Comparison of ENCODE assay signal across 8 mouse cellular contexts in the genomic region with DNA sequence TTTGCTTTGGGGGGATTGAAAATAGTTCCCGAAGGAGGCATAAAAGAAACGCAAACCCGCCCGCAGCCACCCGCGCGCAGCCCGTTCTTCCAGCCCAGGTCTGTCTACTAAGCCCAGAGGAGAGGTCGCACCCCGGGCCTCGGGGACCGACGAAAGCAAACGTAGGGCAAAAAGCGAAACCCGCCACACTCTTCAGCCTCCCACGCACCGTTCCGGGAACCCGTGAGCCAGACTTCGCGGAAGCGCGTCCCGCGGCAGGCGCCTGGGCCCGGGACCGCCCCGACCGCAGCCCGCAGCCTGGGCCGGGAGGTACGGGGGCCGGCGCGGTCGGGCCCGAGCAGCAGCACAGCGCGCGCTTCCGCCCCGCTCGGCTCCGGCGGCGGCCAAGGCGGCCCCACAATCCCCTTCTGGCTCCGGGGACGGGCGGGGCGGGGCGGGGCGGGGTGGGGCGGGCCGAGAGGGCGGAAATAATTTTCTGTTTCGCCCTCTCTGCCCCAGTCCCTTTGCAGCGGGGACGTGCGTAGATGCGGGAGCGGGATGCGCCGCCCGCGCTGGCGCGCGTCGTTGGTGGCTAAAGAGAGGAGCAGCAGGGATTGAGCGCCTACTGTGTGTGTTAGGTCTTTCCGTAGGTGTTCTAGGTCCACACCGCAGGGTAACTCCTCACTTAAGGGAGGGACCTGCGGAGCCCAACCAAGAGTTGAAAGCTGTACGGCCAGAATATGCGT. TPM values are rescaled to one million over a fixed set of nuclear protein-coding genes. Genes with fewer than 3 reads are reported as not detected.
DNase-seq lines count a peak whose midpoint lies in the region; ATAC-seq and TF ChIP-seq lines count a peak whose summit lies in the region.

No protein-coding gene starts in this region.

- no peaks in the 10 kb centered on the region for H3K36me3 ChIP-seq in embryonic facial prominence, embryonic 12.5 days
- peaks cover 1% of the 10 kb centered on the region for H3K36me3 ChIP-seq in heart, embryonic 10.5 days
- no peaks in the 10 kb centered on the region for H3K36me3 ChIP-seq in liver, adult 2 months (ENCODE audit: control insufficient read depth, insufficient read depth, low read length)
- no peaks in the 10 kb centered on the region for H3K36me3 ChIP-seq in midbrain, postnatal 0 days (ENCODE audit: insufficient read depth, low read length)
- peaks cover 2% of the 10 kb centered on the region; the same call in 1 of the 2 replicates for H3K36me3 ChIP-seq in splenic B cell, adult 2 months (ENCODE audit: control insufficient read depth, insufficient read depth, low read length, poor library complexity, severe bottlenecking)

- H3K9ac ChIP-seq in embryonic facial prominence, embryonic 12.5 days = peak overlapping the region; percentile 78
- H3K9ac ChIP-seq in liver, adult 2 months (ENCODE audit: low read depth, low read length) = peak overlapping the region; percentile 97
- H3K9ac ChIP-seq in midbrain, postnatal 0 days (replicated peaks; ENCODE audit: low read length, poor library complexity, severe bottlenecking) = peak overlapping the region; percentile 64

- peak overlapping the region; percentile 85 for H3K4me3 ChIP-seq in embryonic facial prominence, embryonic 12.5 days
- H3K4me3 ChIP-seq in heart, embryonic 10.5 days = peak overlapping the region; percentile 91
- H3K4me3 ChIP-seq in liver, adult 2 months (ENCODE audit: insufficient read depth, low read depth, low read length) = peak overlapping the region; percentile 85
- peak overlapping the region; percentile 64 for H3K4me3 ChIP-seq in midbrain, postnatal 0 days (ENCODE audit: low read depth, low read length)

- H3K9me3 ChIP-seq in embryonic facial prominence, embryonic 12.5 days = no peaks in the 10 kb centered on the region
- H3K9me3 ChIP-seq in heart, embryonic 10.5 days = no peaks in the 10 kb centered on the region
- no peaks in the 10 kb centered on the region for H3K9me3 ChIP-seq in midbrain, postnatal 0 days (ENCODE audit: low read length)

- under 1% methylated on average over 68 of the region's 78 CpGs for WGBS in embryonic facial prominence, embryonic 12.5 days
- WGBS in heart, embryonic 10.5 days = under 1% methylated on average over 77 of the region's 78 CpGs
- WGBS in liver, adult 2 months = under 1% methylated on average over 76 of the region's 78 CpGs
- WGBS in midbrain, postnatal 0 days = 0% methylated on average over 56 of the region's 78 CpGs

- no peaks in the 10 kb centered on the region for H3K79me2 ChIP-seq in liver, adult 2 months (ENCODE audit: control insufficient read depth, insufficient read depth, low read length)

- H3K4me1 ChIP-seq in embryonic facial prominence, embryonic 12.5 days = peaks cover 39% of the 10 kb centered on the region
- H3K4me1 ChIP-seq in heart, embryonic 10.5 days = peaks cover 70% of the 10 kb centered on the region
- peaks cover 14% of the 10 kb centered on the region for H3K4me1 ChIP-seq in liver, adult 2 months (ENCODE audit: control insufficient read depth, insufficient read depth, low read length)
- peaks cover 7% of the 10 kb centered on the region; the same call in 1 of the 2 replicates for H3K4me1 ChIP-seq in midbrain, postnatal 0 days (ENCODE audit: insufficient read depth, low read length)

- peaks cover 7% of the 10 kb centered on the region for H3K27me3 ChIP-seq in embryonic facial prominence, embryonic 12.5 days
- 0 out of 2 replicates have a peak, but pooled peaks cover 11% of the 10 kb centered on the region for H3K27me3 ChIP-seq in heart, embryonic 10.5 days (ENCODE audit: insufficient read depth, poor library complexity, severe bottlenecking)
- H3K27me3 ChIP-seq in liver, adult 2 months (ENCODE audit: control insufficient read depth, insufficient read depth, low read length) = no peaks in the 10 kb centered on the region
- H3K27me3 ChIP-seq in midbrain, postnatal 0 days (ENCODE audit: insufficient read depth, low read length) = peaks cover 7% of the 10 kb centered on the region; the same call in 1 of the 2 replicates
- no peaks in the 10 kb centered on the region for H3K27me3 ChIP-seq in splenic B cell, adult 2 months (ENCODE audit: control insufficient read depth, insufficient read depth, low read length, poor library complexity, severe bottlenecking)

- peak; percentile 74; the same call in 1 of the 2 replicates for TF ChIP-seq POLR2A in liver, adult 2 months (IDR thresholded peaks at IDR 0.05; ENCODE audit: extremely low read depth, insufficient read depth, low read length)

- peak; percentile 86 for DNase-seq in A20 (ENCODE audit: low read depth, low spot score)
- peak; percentile 89 for DNase-seq in adrenal gland, postnatal 10 days
- DNase-seq in heart, embryonic 10.5 days (ENCODE audit: low spot score) = peak; percentile 91
- DNase-seq in kidney, adult 9 months = peak; percentile 75
- peak; percentile 59 for DNase-seq in liver, adult 2 months (ENCODE audit: extremely low read depth, low read depth, low spot score)
- peak; percentile 75 for DNase-seq in midbrain, postnatal 0 days (ENCODE audit: low spot score)
- DNase-seq in splenic B cell, adult 2 months (ENCODE audit: low read depth, low spot score) = peak; percentile 82

- TF ChIP-seq CTCF in liver, adult 2 months (IDR thresholded peaks at IDR 0.05; ENCODE audit: low read depth, low read length) = no peak
- no peak for TF ChIP-seq CTCF in midbrain, postnatal 0 days (IDR thresholded peaks at IDR 0.05)

- ATAC-seq in embryonic facial prominence, embryonic 12.5 days (ENCODE audit: insufficient number of reproducible peaks, insufficient read depth, low FRiP score, low TSS enrichment) = peak; percentile 85
- peak; percentile 69 for ATAC-seq in midbrain, postnatal 0 days (ENCODE audit: low FRiP score)

- peak overlapping the region; percentile 78 for H3K4me2 ChIP-seq in embryonic facial prominence, embryonic 12.5 days (replicated peaks)
- peak overlapping the region; percentile 83 for H3K4me2 ChIP-seq in midbrain, postnatal 0 days (ENCODE audit: low read depth, low read length, poor library complexity, severe bottlenecking)

- H3K27ac ChIP-seq in embryonic facial prominence, embryonic 12.5 days = peak overlapping the region; percentile 69
- peak overlapping the region; percentile 97 for H3K27ac ChIP-seq in heart, embryonic 10.5 days
- H3K27ac ChIP-seq in liver, adult 2 months (replicated peaks; ENCODE audit: insufficient read depth, low read depth, low read length) = peak overlapping the region; percentile 87
- H3K27ac ChIP-seq in midbrain, postnatal 0 days (ENCODE audit: low read depth, low read length) = peak overlapping the region; percentile 65

RNA-seq across cellular contexts. Expression of a gene that starts 3.1 kb away (rescaled TPM):
- total RNA-seq in adrenal gland, postnatal 10 days (2021) = 10 to 100 TPM; 36.1 to 48.2 TPM
- polyA plus RNA-seq in embryonic facial prominence, embryonic 12.5 days (2016; fragmentation: Nextera tagmentation; extraction: Ambion mirVana) = 3.2 and 3.4 TPM in 2 replicates
- 1.7 and 2.2 TPM in 2 replicates for polyA plus RNA-seq in heart, embryonic 10.5 days (2016; fragmentation: Nextera tagmentation; extraction: Ambion mirVana)
- 3.8 and 6.0 TPM in 2 replicates for total RNA-seq in liver, adult 2 months (2014; rRNA removed)
- polyA plus RNA-seq in liver, adult 2 months (2012; rRNA removed) = 8.9 and 11.2 TPM in 2 replicates
- total RNA-seq in midbrain, postnatal 0 days (2014; rRNA removed) = 43.9 and 52.8 TPM in 2 replicates
- 1.5 and 1.7 TPM in 2 replicates for polyA plus RNA-seq in midbrain, postnatal 0 days (2015; fragmentation: Nextera tagmentation; extraction: Ambion mirVana)

RNA-seq across cellular contexts. Expression of a gene that starts 25.5 kb away (rescaled TPM):
- total RNA-seq in adrenal gland, postnatal 10 days (2021) = 100 to 1,000 TPM; 260 to 277 TPM
- polyA plus RNA-seq in embryonic facial prominence, embryonic 12.5 days (2016; fragmentation: Nextera tagmentation; extraction: Ambion mirVana) = 11.6 and 13.7 TPM in 2 replicates
- 49.8 and 52.8 TPM in 2 replicates for polyA plus RNA-seq in heart, embryonic 10.5 days (2016; fragmentation: Nextera tagmentation; extraction: Ambion mirVana)
- total RNA-seq in liver, adult 2 months (2014; rRNA removed) = 35.7 and 41.0 TPM in 2 replicates
- polyA plus RNA-seq in liver, adult 2 months (2012; rRNA removed) = 73.6 and 94.5 TPM in 2 replicates
- total RNA-seq in midbrain, postnatal 0 days (2014; rRNA removed) = 13.3 and 27.0 TPM in 2 replicates
- 41.5 and 45.1 TPM in 2 replicates for polyA plus RNA-seq in midbrain, postnatal 0 days (2015; fragmentation: Nextera tagmentation; extraction: Ambion mirVana)

RNA-seq across cellular contexts. Expression of a gene that starts 30.6 kb away (rescaled TPM):
- total RNA-seq in adrenal gland, postnatal 10 days (2021) = 1 to 10 TPM; 3.5 to 5.1 TPM
- 15.3 and 16.4 TPM in 2 replicates for polyA plus RNA-seq in embryonic facial prominence, embryonic 12.5 days (2016; fragmentation: Nextera tagmentation; extraction: Ambion mirVana)
- 1.9 and 8.5 TPM in 2 replicates for polyA plus RNA-seq in heart, embryonic 10.5 days (2016; fragmentation: Nextera tagmentation; extraction: Ambion mirVana)
- 0.37 and 0.67 TPM in 2 replicates for total RNA-seq in liver, adult 2 months (2014; rRNA removed)
- 2.5 and 3.5 TPM in 2 replicates for polyA plus RNA-seq in liver, adult 2 months (2012; rRNA removed)
- 5.0 and 8.4 TPM in 2 replicates for total RNA-seq in midbrain, postnatal 0 days (2014; rRNA removed)
- polyA plus RNA-seq in midbrain, postnatal 0 days (2015; fragmentation: Nextera tagmentation; extraction: Ambion mirVana) = 1.5 and 1.6 TPM in 2 replicates

RNA-seq across cellular contexts. Expression of a gene that starts 40.1 kb away (rescaled TPM):
- total RNA-seq in adrenal gland, postnatal 10 days (2021) = 10 to 100 TPM; 29.7 to 41.0 TPM
- 20.6 and 21.6 TPM in 2 replicates for polyA plus RNA-seq in embryonic facial prominence, embryonic 12.5 days (2016; fragmentation: Nextera tagmentation; extraction: Ambion mirVana)
- 9.7 and 13.5 TPM in 2 replicates for polyA plus RNA-seq in heart, embryonic 10.5 days (2016; fragmentation: Nextera tagmentation; extraction: Ambion mirVana)
- 0.34 and 0.37 TPM in 2 replicates for total RNA-seq in liver, adult 2 months (2014; rRNA removed)
- polyA plus RNA-seq in liver, adult 2 months (2012; rRNA removed) = 5.6 and 12.0 TPM in 2 replicates
- 16.0 and 19.6 TPM in 2 replicates for total RNA-seq in midbrain, postnatal 0 days (2014; rRNA removed)
- 14.2 and 16.7 TPM in 2 replicates for polyA plus RNA-seq in midbrain, postnatal 0 days (2015; fragmentation: Nextera tagmentation; extraction: Ambion mirVana)

RNA-seq across cellular contexts. Expression of a gene that starts 43.0 kb away (rescaled TPM):
- total RNA-seq in adrenal gland, postnatal 10 days (2021) = 100 to 1,000 TPM; 231 to 234 TPM
- 447 and 479 TPM in 2 replicates for polyA plus RNA-seq in embryonic facial prominence, embryonic 12.5 days (2016; fragmentation: Nextera tagmentation; extraction: Ambion mirVana)
- 517 and 557 TPM in 2 replicates for polyA plus RNA-seq in heart, embryonic 10.5 days (2016; fragmentation: Nextera tagmentation; extraction: Ambion mirVana)
- 281 and 313 TPM in 2 replicates for total RNA-seq in liver, adult 2 months (2014; rRNA removed)
- 299 and 334 TPM in 2 replicates for polyA plus RNA-seq in liver, adult 2 months (2012; rRNA removed)
- 386 and 449 TPM in 2 replicates for total RNA-seq in midbrain, postnatal 0 days (2014; rRNA removed)
- polyA plus RNA-seq in midbrain, postnatal 0 days (2015; fragmentation: Nextera tagmentation; extraction: Ambion mirVana) = 473 and 491 TPM in 2 replicates

Comparison
In these comparisons a context has a peak if more than half of its experiments do, and no peak if none do; other contexts are left out.
1. Peak in every context shown above with its lines: DNase-seq, ATAC-seq, H3K4me3 ChIP-seq and H3K27ac ChIP-seq.